Mouse (Mus musculus) CH12.LX (cell line): ENCODE results near the gene Myl12a. TPM values are rescaled to one million over a fixed set of nuclear protein-coding genes. Genes with fewer than 3 reads are reported as not detected.

Source experiments
- DNase-seq: peaks from one replicate; pipeline ENCODE4 v3.0.0-alpha.2; 2013; ENCODE audit errors: extremely low read depth
- H3K27ac ChIP-seq: 2 replicates; pipeline ENCODE4 v1.5.1; 2012; ENCODE audit warnings: low read depth, mild to moderate bottlenecking, control low read depth, moderate library complexity; ENCODE audit not compliant: insufficient read depth
- H3K27me3 ChIP-seq: replicated peaks from 2 replicates; pipeline ENCODE3; 2012; ENCODE audit warnings: inconsistent platforms
- H3K36me3 ChIP-seq, 2 experiments: replicated peaks in 1 of 2; 2 replicates each; pipeline versions ENCODE3 to v1.6.1; 2012; ENCODE audit warnings: inconsistent platforms in 1 of 2, low read length in 1 of 2, mild to moderate bottlenecking in 1 of 2, mixed read lengths in 1 of 2, moderate library complexity in 1 of 2; ENCODE audit not compliant: control insufficient read depth in 1 of 2, insufficient read depth in 1 of 2
- H3K4me1 ChIP-seq, 2 experiments: 2 replicates each; pipeline ENCODE4 v1.6.1; 2012; ENCODE audit warnings: inconsistent platforms in 1 of 2, moderate library complexity in 1 of 2; ENCODE audit not compliant: insufficient read depth in 2 of 2, control insufficient read depth in 1 of 2
- H3K4me2 ChIP-seq: 2 replicates; pipeline ENCODE4 v1.6.1; 2012; ENCODE audit warnings: low read depth, mild to moderate bottlenecking, control low read depth; ENCODE audit not compliant: poor library complexity, insufficient read depth, severe bottlenecking
- H3K4me3 ChIP-seq, 3 experiments: fragments of 150-350 bp in 1 of 3; sonication (generic) in 1 of 3; replicated peaks in 1 of 3; 2 replicates each; pipeline versions ENCODE3 to v1.5.1; 2011 to 2012; ENCODE audit warnings: low read depth in 2 of 3, low read length in 2 of 3, mild to moderate bottlenecking in 2 of 3, moderate library complexity in 2 of 3, control low read depth in 1 of 3, improper control_type of control experiment in 1 of 3, inconsistent platforms in 1 of 3, mixed read lengths in 1 of 3; ENCODE audit not compliant: poor library complexity in 1 of 3
- H3K79me2 ChIP-seq: replicated peaks from 2 replicates; pipeline ENCODE4 v1.6.1; 2012; ENCODE audit warnings: mild to moderate bottlenecking, moderate library complexity; ENCODE audit not compliant: control insufficient read depth, poor library complexity, insufficient read depth, severe bottlenecking; ENCODE audit errors: extremely low read depth
- H3K9ac ChIP-seq: 2 replicates; pipeline ENCODE4 v1.6.1; 2012; ENCODE audit warnings: low read depth, mild to moderate bottlenecking, control low read depth, moderate library complexity; ENCODE audit not compliant: insufficient read depth
- H3K9me3 ChIP-seq: replicated peaks from 2 replicates; pipeline ENCODE3; 2012; ENCODE audit warnings: low read length, inconsistent platforms, mixed read lengths
- CTCF ChIP-seq, 2 experiments: IDR thresholded peaks in 1 of 2; conservative IDR thresholded peaks in 1 of 2; 2 replicates each; pipeline ENCODE4 v1.5.1; 2011 to 2012; ENCODE audit warnings: low read depth in 2 of 2, low read length in 2 of 2, improper control_type of control experiment in 1 of 2, inconsistent platforms in 1 of 2, mild to moderate bottlenecking in 1 of 2, moderate library complexity in 1 of 2
- RAD21 ChIP-seq: IDR thresholded peaks from 2 replicates; pipeline ENCODE4 v1.6.1; 2011; ENCODE audit warnings: low read depth, mild to moderate bottlenecking, low read length, improper control_type of control experiment, moderate library complexity
- SMC3 ChIP-seq: IDR thresholded peaks from 2 replicates; pipeline ENCODE4 v1.6.1; 2011; ENCODE audit warnings: low read depth, low read length, improper control_type of control experiment
- TBP ChIP-seq: conservative IDR thresholded peaks from 2 replicates; pipeline ENCODE4 v1.6.1; 2011; ENCODE audit warnings: low read depth, low read length, improper control_type of control experiment
- USF2 ChIP-seq: conservative IDR thresholded peaks from 2 replicates; pipeline ENCODE4 v1.6.1; 2011; ENCODE audit warnings: low read depth, low read length, improper control_type of control experiment
- ZMIZ1 ChIP-seq: IDR thresholded peaks from 2 replicates; pipeline ENCODE4 v1.6.1; 2012; ENCODE audit warnings: low read depth, mild to moderate bottlenecking, inconsistent platforms, low read length, improper control_type of control experiment
- ZNF384 ChIP-seq: IDR thresholded peaks from 2 replicates; pipeline ENCODE4 v1.6.1; 2012; ENCODE audit warnings: low read depth, low read length, improper control_type of control experiment, inconsistent platforms
- dilution Hi-C: fragments of 300-500 bp; cut with MboI; formaldehyde crosslinking; loops from 2 replicates; pipeline ENCODE4 v1.14.3; 2020; ENCODE audit warnings: low sequenced_read_pairs; ENCODE audit not compliant: extremely low pct_unique_long_range_greater_than_20kb, extremely low pct_ligation_motif_present
- in situ Hi-C: fragments of 300-500 bp; cut with MboI; formaldehyde crosslinking; loops from 3 replicates; pipeline ENCODE4 v1.14.3; 2019; ENCODE audit warnings: low sequenced_read_pairs, low pct_ligation_motif_present, low pct_unique_long_range_greater_than_20kb, mixed read lengths
- polyA plus RNA-seq: library from polyadenylated mRNA; unstranded; fragments of >175 nt; gene quantifications from 2 replicates; pipeline ENCODE4 v1.2.1, GENCODE M21; 2012; ENCODE audit warnings: low read depth; ENCODE audit not compliant: insufficient read length
- total RNA-seq, 2 experiments: library from RNA; depleted of rRNA; stranded (reverse); fragments of 300-350 nt in 1 of 2; fragments of >200 nt in 1 of 2; gene quantifications; 2 replicates each; pipeline ENCODE4 v1.2.3; 2012 to 2014

The Myl12a gene
- total and polyA plus RNA-seq, 3 experiments = 163 to 285 (median 246) TPM

DNA sequence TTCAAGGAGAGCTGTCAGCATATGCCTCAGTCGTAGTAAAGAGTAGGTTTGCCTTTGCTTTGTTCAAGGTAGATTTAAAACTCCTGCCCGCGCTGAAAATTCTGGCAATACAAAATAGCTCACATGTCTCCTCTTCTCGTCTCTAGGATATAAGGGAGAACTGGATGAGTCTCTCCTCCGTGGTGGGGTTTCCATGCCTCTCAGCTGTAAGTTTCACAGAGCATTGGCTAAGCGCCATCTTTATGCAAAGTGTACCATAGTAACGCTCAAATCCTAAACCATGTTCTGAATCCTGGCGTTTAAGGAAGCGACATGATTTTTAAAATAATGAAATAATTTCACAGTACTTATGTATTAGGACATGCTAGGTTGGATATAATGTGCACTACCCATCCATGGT lies 42.9 kb upstream of the Myl12a start:
- dilution Hi-C loops = no loop called here
- Histone ChIP-seq H3K9ac (no peak overlapping the region), H3K27me3 (no peaks in the 10 kb centered on the region), H3K79me2 (no peaks in the 10 kb centered on the region), H3K4me1 (peaks cover 0 to 2% of the 10 kb centered on the region in 2 experiments; a peak in 1 of 4 replicates), H3K4me2 (peak overlapping the region; percentile 44; the same call in 1 of the 2 replicates), H3K36me3 (no peaks in the 10 kb centered on the region), H3K27ac (no peak overlapping the region), H3K4me3 (no peak overlapping the region)
- DNase-seq = no peak
- in situ Hi-C loops = no loop called here
- TF ChIP-seq ZMIZ1 = no peak
- TF ChIP-seq, all 38 proteins: peak for 0
- no peaks in the 10 kb centered on the region for H3K9me3 ChIP-seq

- DNase-seq = no peak
- H3K27me3 ChIP-seq = no peaks in the 10 kb centered on the region
- dilution Hi-C loops = no loop called here
- no peak overlapping the region for H3K27ac ChIP-seq
- no peaks in the 10 kb centered on the region for H3K9me3 ChIP-seq
- TF ChIP-seq ZMIZ1 (no peak), CTCF (conservative IDR thresholded peaks at IDR 0.05 in 1 of 2, IDR thresholded peaks at IDR 0.05 in 1 of 2; ENCODE audit: low read depth in 2 of 2, low read length in 2 of 2) (peak in 1 of 2 experiments; percentile 64; a peak in 2 of 4 replicates), USF2 (no peak), RAD21 (peak; percentile 27), SMC3 (peak; percentile 31)
- no peak overlapping the region for H3K4me2 ChIP-seq
- H3K36me3 ChIP-seq = no peaks in the 10 kb centered on the region
- peaks cover 0 to 2% of the 10 kb centered on the region in 2 experiments; a peak in 1 of 4 replicates for H3K4me1 ChIP-seq
- H3K9ac ChIP-seq = no peak overlapping the region
- in situ Hi-C loops = no loop called here
- H3K4me3 ChIP-seq = no peak overlapping the region
- H3K79me2 ChIP-seq = no peaks in the 10 kb centered on the region
Observed at GRCm38 (mm10) chr17:71042645-71043044, 40.0 kb upstream of the Myl12a start.

DNA sequence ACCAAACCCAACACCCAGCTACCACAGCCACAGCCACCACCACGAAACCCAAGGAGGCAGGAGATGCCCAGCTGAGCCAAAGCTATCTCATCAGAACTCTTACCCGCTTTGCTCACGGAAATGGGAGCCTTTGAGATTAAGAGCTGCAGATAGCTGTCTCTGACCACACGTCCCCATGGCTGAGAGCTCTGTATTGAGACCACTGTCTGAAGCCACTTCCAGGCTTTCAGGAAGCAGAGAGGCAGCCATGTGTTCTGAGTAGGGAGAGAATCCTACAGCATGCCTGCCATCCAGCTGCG lies 37.9 kb upstream of the Myl12a start:
- dilution Hi-C loops = no loop called here

More for the DNA sequence above, 37.9 kb upstream of the Myl12a start:
- TF ChIP-seq CTCF (conservative IDR thresholded peaks at IDR 0.05 in 1 of 2, IDR thresholded peaks at IDR 0.05 in 1 of 2; ENCODE audit: low read depth in 2 of 2, low read length in 2 of 2) (no peak), ZNF384 (no peak), TBP (no peak)
- Histone ChIP-seq H3K4me1 (peaks cover 0 to 2% of the 10 kb centered on the region in 2 experiments; a peak in 1 of 4 replicates), H3K79me2 (no peaks in the 10 kb centered on the region), H3K4me2 (no peak overlapping the region), H3K9me3 (no peaks in the 10 kb centered on the region), H3K4me3 (no peak overlapping the region), H3K27me3 (no peaks in the 10 kb centered on the region), H3K36me3 (no peaks in the 10 kb centered on the region), H3K27ac (no peak overlapping the region), H3K9ac (no peak overlapping the region)
- no peak for DNase-seq
- in situ Hi-C loops = no loop called here
